Mouse (Mus musculus): ENCODE measurements around the gene Pttg1.

The Pttg1 gene

GRCm38 (mm10) chr11:43376598-43376997 lies 49.5 kb downstream of the Pttg1 start:
- DNase-seq (ENCODE audit: low read depth, low spot score) = peak; percentile 33

- DNase-seq (ENCODE audit: low read depth, low spot score) = no peak
Observed at GRCm38 (mm10) chr11:43374956-43375355, 51.1 kb downstream of the Pttg1 start.

GRCm38 (mm10) chr11:43373367-43373766 lies 52.7 kb downstream of the Pttg1 start:
- no peak for DNase-seq (ENCODE audit: low read depth, low spot score)

- no peak for DNase-seq (ENCODE audit: low read depth, low spot score)
Observed at GRCm38 (mm10) chr11:43371807-43372206, 54.2 kb downstream of the Pttg1 start.
